Mouse (Mus musculus) cerebellum, adult 11 months (tissue): ENCODE measurements around the gene B3gnt2.

Experiments
- DNase-seq: peaks from one replicate; pipeline ENCODE4 v3.0.0; 2022

Gene B3gnt2

DNA sequence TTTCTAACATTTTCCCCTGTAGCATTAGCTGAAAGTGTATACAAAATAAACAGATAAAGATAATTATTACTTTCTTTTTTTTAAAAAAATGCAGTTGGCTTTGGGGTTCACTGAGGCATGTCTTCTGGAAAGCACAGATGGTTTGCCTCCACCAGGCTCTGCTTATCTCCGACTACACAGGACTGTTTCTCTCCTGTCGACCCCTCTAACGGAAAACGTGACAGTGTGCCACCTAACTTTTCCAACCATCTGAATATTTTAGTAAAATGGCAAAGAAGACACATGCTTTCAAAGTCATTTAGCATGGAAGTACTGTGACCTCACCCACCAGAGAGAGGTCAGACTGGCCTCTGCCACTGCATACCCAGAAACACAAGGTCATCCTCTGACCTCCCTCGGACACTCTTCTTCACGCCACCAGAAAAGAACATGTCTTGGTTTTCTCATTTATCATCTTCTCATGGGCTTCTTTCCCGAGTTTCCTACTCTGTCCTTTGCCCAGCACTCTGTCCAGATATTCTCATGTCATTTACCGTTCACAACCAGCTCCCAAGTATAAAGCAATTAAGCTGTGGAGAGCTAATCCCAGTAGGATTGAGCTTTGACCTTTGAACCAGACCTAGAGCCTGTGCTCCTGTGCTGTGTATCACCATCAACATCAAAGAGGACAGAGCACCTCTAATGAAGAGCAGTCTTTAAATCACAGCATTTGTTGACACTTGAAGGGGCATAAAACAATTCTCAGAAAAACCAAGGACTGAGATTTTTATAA, 13.6 kb downstream of the B3gnt2 start:
- no peak for DNase-seq

- DNase-seq = no peak
Observed at GRCm38 (mm10) chr11:22846093-22846835, 14.5 kb downstream of the B3gnt2 start.

- no peak for DNase-seq
Observed at GRCm38 (mm10) chr11:22844754-22845718, 15.7 kb downstream of the B3gnt2 start.

DNA sequence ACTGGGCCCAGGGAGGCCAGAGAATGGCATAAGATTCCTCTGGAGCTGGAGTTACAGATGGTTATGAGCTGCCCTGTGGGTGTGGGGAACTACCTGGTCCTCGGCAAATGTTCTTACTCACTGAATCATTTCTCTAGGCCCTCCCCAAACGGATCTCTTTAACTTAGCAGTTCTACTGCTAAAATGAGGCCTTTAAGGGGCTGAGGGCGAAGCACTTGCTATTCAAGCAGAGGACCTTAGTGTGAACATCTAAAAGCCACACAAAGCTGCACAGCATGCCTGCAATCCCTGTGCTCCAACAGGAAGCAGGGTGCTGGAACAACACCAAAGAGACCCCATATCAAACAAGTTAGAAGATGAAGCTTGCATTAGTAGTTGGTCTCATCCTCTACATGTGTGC, 21.3 kb downstream of the B3gnt2 start:
- DNase-seq = no peak

GRCm38 (mm10) chr11:22838361-22838760, 22.4 kb downstream of the B3gnt2 start:
- DNase-seq = no peak

DNA sequence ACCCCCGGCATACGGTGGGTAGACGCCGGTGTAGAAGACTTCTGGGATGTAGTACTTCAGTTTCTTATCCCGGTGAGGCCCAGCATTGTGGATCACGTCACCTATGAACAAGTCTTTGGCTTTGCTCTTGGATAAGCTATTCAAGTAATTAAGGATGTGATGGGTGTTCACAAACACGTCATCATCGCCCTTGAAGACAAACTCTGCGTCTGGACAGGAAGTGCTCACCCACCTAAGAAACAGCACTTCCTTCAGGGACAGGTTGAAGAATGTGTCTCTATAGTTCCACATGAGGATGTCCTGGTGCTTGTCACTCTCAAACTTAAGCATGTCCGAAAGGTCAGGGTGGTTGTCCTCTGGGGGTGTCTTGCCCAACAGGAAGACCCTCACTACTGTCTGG, 24.5 kb downstream of the B3gnt2 start:
- no peak for DNase-seq

DNA sequence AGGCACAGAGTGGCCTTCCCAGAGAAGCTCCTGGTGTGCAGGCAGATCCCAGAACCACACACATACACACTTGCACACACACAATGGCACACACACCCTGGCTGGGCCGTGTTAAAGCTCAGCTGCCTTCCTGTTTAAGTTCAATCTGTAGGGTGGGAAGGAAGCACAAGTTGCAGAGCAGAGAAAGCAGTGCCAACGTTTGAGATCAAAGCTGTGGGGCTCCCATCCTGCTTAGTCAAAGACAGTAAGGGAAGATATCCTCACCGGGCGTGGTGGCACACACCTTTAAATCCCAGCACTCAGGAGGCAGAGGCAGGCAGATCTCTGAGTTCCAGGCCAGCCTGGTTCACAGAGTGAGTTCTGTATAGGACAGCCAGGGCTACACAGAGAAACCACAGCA, 28.2 kb downstream of the B3gnt2 start:
- DNase-seq = no peak

- DNase-seq = no peak
Observed at GRCm38 (mm10) chr11:22831916-22832315, 28.8 kb downstream of the B3gnt2 start.

DNA sequence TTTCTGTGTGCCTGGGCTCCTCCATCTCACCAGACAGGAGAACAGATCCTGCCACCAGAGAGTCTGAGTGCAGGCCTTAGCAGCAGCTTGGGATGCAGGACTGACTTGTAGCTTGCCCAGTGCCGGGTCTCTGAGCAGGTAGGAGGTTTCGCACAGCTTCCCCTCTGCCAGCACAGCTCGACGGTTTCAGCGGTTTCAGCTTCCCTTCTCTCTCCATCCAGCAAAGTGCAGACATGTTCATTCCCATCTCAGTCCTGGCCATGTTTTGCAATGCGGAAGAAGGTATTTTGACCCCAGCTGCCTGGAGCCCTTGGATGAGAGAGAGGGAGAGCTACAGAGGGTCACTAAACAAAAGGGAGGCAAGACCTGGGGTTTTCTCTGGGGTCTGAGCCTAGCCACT, 30.1 kb downstream of the B3gnt2 start:
- DNase-seq = no peak

DNA sequence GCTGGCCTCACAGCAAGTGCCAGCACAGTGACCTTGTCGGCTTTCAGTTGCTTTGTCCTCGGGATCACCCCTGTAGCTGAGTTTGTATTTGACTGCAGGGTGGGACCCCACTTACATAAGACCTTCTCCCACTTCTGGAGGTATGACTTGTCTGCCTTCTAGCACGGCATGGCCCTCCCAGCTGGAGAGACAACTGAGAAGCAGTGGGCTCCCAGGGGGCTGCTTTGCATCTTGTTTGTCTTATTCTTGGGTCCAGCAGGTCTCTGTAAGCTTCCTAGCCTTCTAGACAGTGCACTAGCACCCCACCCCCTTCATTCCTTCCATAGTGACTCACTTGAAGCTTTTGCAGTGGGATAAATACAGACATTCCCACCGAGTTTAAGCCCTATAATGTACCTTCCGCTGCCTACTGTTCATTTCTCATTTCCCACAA, 30.6 kb downstream of the B3gnt2 start:
- DNase-seq = no peak

- no peak for DNase-seq
Observed at GRCm38 (mm10) chr11:22828988-22829632, 31.7 kb downstream of the B3gnt2 start.

- DNase-seq = no peak
Observed at GRCm38 (mm10) chr11:22827514-22828080, 33.2 kb downstream of the B3gnt2 start.

DNA sequence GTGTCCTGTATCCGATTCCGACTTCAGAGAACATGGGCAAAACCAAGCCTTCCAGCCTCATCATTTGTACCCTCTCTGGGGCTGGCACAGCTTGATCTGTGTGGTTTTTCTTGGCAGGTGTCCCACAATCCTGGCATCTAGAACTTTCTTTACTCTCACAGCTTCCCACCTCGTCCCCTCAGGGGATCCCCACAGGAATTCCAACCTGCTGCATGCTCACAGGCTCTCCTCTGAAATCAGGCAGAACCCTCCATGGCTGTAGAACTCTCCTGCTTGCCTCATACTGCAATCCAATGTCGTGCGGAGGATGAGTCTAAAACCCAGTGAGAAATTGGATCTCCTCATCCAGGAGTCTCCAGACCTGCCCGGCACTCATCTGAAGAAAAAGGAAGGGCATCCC, 34.1 kb downstream of the B3gnt2 start:
- DNase-seq = no peak

GRCm38 (mm10) chr11:22826051-22826450, 34.7 kb downstream of the B3gnt2 start:
- DNase-seq = no peak

GRCm38 (mm10) chr11:22825548-22825947, 35.2 kb downstream of the B3gnt2 start:
- no peak for DNase-seq

DNA sequence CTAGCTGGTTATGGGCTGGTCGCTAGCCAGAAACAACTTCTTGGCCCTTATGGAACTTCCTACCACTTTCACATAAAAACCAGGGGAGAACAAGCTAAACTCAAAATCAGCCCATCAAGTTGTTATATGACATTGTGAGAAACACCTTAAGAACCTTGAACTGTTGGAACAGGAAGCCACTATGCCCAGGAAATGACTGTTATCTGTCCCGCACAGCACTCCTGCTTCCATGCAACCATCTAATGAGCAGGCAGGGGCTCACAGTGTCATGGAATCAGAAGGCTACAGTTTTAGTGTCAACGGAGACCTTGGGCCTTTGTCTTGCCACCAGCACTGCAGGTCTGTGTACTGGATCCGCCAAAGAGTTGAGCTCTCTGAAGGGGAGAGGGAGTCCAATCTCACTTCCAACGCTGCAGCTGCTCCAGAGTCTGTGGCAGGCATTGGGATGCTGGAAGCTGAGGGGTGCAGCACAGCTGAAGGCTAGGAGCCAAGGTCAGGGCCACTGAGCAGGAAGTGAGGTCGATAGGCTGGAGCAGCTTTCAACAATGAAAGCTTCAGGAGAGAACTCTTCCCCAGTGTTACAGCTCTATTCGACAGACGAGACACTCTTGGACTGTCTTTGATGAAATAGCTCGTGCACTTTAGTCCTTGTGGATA, 36.6 kb downstream of the B3gnt2 start:
- no peak for DNase-seq

DNA sequence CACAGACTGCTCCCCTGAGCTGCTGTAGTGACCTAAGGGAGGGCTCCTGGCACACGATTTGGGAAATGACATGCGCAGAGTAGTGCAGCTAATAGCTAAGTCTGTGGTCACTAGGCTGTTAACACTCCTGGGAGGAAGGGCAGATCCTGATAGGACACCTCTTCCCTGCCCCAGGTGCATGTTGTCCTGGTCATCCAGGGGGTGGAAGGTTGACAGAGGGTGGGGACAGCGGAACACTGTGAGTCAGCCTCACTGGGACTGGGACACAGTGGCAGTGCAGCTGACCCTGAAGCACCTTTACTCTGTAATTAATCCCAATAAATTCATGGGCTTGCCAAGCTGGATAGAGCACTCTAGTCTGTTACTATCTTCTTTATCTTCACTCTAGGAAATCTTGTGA, 39.5 kb downstream of the B3gnt2 start:
- DNase-seq = no peak

- DNase-seq = no peak
Observed at GRCm38 (mm10) chr11:22818371-22818770, 42.4 kb downstream of the B3gnt2 start.

- DNase-seq = no peak
Observed at GRCm38 (mm10) chr11:22815877-22816276, 44.9 kb downstream of the B3gnt2 start.

- DNase-seq = no peak
Observed at GRCm38 (mm10) chr11:22815143-22815542, 45.6 kb downstream of the B3gnt2 start.

GRCm38 (mm10) chr11:22813921-22814704, 46.6 kb downstream of the B3gnt2 start:
- DNase-seq = no peak
